Mouse (Mus musculus) v-Abl transformed pro-B cells (cell line): ENCODE measurements around the gene Scgb2b2.

Source experiments
- in situ Hi-C, 2 experiments: fragments of 400-800 bp; cut with MboI; formaldehyde crosslinking; loops; one replicate each; pipeline ENCODE4 v1.15.1; 2025; ENCODE audit not compliant: unreplicated experiment in 2 of 2

Gene Scgb2b2

GRCm38 (mm10) chr7:31290208-31290607 lies at the start of gene Scgb2b2:
Scgb2b2 (plus strand) TSS chr7:31290508.
- in situ Hi-C loops, result no loop called here

- in situ Hi-C loops, result no loop called here
Observed at GRCm38 (mm10) chr7:31291721-31292120, 1.4 kb downstream of the Scgb2b2 start, which contains the start of gene Scgb1b2. Scgb1b2 (minus strand) TSS chr7:31291821.
